In the genomic region with DNA sequence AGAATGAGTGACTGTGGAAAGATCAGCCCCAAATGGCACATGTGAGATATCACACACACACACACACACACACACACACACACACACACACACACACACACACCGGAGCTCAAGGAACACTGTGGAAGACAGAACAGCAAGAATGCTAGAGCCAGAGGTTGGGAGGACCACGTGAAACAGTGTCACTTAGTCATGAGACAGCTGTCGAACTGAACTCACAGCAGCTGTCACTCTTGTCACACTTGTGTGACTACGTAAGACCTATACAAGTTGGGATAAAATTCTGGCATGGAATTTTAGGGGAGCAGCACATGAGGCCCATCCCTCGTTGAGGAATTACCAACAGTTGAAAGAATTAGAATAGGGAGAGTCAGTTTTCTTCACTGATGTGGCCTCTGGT, we compare ENCODE assay signal across 37 mouse cellular contexts. TPM values are rescaled to one million over a fixed set of nuclear protein-coding genes. Genes with fewer than 3 reads are reported as not detected.
A peak's percentile ranks its signal among the peaks of the same experiment; 100 is the strongest.
DNase-seq lines count a peak whose midpoint lies in the region; ATAC-seq and TF ChIP-seq lines count a peak whose summit lies in the region.
"Had no signal": no experiment of that assay in that cellular context is flagged by ENCODE, and none has a peak within 500 bp of the region (broad histone marks: within the 10 kb centered on the region; RNA-seq: fewer than 3 reads in every experiment).

No protein-coding gene starts in this region.

- H3K9ac ChIP-seq in embryonic facial prominence, embryonic 14.5 days (ENCODE audit: low read depth, low read length) = no peak overlapping the region
- no peak overlapping the region for H3K9ac ChIP-seq in limb, embryonic 14.5 days (ENCODE audit: low read depth, low read length, severe bottlenecking)
- H3K9ac ChIP-seq: embryonic facial prominence, embryonic 15.5 days; forebrain, embryonic 12.5 days; forebrain, postnatal 0 days; kidney, embryonic 15.5 days; liver, embryonic 15.5 days; neural tube, embryonic 12.5 days had no signal

- H3K4me2 ChIP-seq in embryonic facial prominence, embryonic 14.5 days (ENCODE audit: low read depth, low read length) = no peak overlapping the region
- no peak overlapping the region for H3K4me2 ChIP-seq in limb, embryonic 14.5 days (replicated peaks; ENCODE audit: low read depth, low read length, severe bottlenecking)
- H3K4me2 ChIP-seq in myocyte (ENCODE audit: low read depth) = no peak overlapping the region
- H3K4me2 ChIP-seq: embryonic facial prominence, embryonic 15.5 days; forebrain, embryonic 12.5 days; kidney, embryonic 15.5 days; liver, embryonic 15.5 days; neural tube, embryonic 12.5 days had no signal

- 66% methylated on average over 5 of the region's 5 CpGs for WGBS in embryonic facial prominence, embryonic 14.5 days
- WGBS in embryonic facial prominence, embryonic 10.5 days = 63% methylated on average over 5 of the region's 5 CpGs
- WGBS in limb, embryonic 14.5 days = 65% methylated on average over 5 of the region's 5 CpGs

- peaks cover 19% of the 10 kb centered on the region; the same call in 1 of the 2 replicates for H3K4me1 ChIP-seq in embryonic facial prominence, embryonic 14.5 days (ENCODE audit: control insufficient read depth, insufficient read depth, low read length)
- H3K4me1 ChIP-seq in embryonic facial prominence, embryonic 10.5 days = 0 out of 2 replicates have a peak, but pooled peaks cover 6% of the 10 kb centered on the region
- peaks cover 13% of the 10 kb centered on the region for H3K4me1 ChIP-seq in limb, embryonic 14.5 days (ENCODE audit: control insufficient read depth, insufficient read depth, low read length)
- H3K4me1 ChIP-seq: forebrain, embryonic 12.5 days; kidney, embryonic 15.5 days; liver, embryonic 15.5 days; midbrain, embryonic 10.5 days; neural tube, embryonic 12.5 days had no signal

- ATAC-seq in embryonic facial prominence, embryonic 14.5 days (ENCODE audit: low read depth) = peak; percentile 50; the same call in 1 of the 2 replicates
- ATAC-seq in limb, embryonic 14.5 days (ENCODE audit: low FRiP score, low read depth) = peak; percentile 53; the same call in 1 of the 2 replicates
- ATAC-seq: forebrain, postnatal 0 days; hindbrain, embryonic 16.5 days had no signal

- H3K36me3 ChIP-seq in embryonic facial prominence, embryonic 14.5 days (ENCODE audit: control insufficient read depth, insufficient read depth, low read length) = no peaks in the 10 kb centered on the region
- H3K36me3 ChIP-seq in embryonic facial prominence, embryonic 10.5 days (replicated peaks) = no peaks in the 10 kb centered on the region
- no peaks in the 10 kb centered on the region for H3K36me3 ChIP-seq in limb, embryonic 14.5 days (ENCODE audit: control insufficient read depth, insufficient read depth, low read length)
- H3K36me3 ChIP-seq in myocyte (ENCODE audit: control insufficient read depth, insufficient read depth) = no peaks in the 10 kb centered on the region
- H3K36me3 ChIP-seq: embryonic facial prominence, embryonic 15.5 days; forebrain, embryonic 12.5 days; G1E; hindbrain, embryonic 10.5 days; kidney, embryonic 15.5 days; liver, embryonic 15.5 days; midbrain, embryonic 10.5 days; neural tube, embryonic 12.5 days had no signal

- H3K9me3 ChIP-seq in embryonic facial prominence, embryonic 14.5 days (ENCODE audit: control insufficient read depth, low read length) = no peaks in the 10 kb centered on the region
- no peaks in the 10 kb centered on the region for H3K9me3 ChIP-seq in embryonic facial prominence, embryonic 10.5 days
- no peaks in the 10 kb centered on the region for H3K9me3 ChIP-seq in limb, embryonic 14.5 days (ENCODE audit: control insufficient read depth, low read length)
- H3K9me3 ChIP-seq: embryonic facial prominence, embryonic 15.5 days; forebrain, embryonic 12.5 days; G1E; hindbrain, embryonic 10.5 days; kidney, embryonic 15.5 days; liver, embryonic 15.5 days; midbrain, embryonic 10.5 days; neural tube, embryonic 12.5 days had no signal

- H3K79me2 ChIP-seq in myocyte (ENCODE audit: control insufficient read depth, insufficient read depth) = no peaks in the 10 kb centered on the region

- TF ChIP-seq POLR2A in limb, embryonic 14.5 days (IDR thresholded peaks at IDR 0.05; ENCODE audit: borderline replicate concordance, extremely low read depth, insufficient read depth, insufficient read length) = no peak
- no peak for TF ChIP-seq POLR2A in myocyte (IDR thresholded peaks at IDR 0.05; ENCODE audit: insufficient read length, low read depth)

- no peak overlapping the region for H3ac ChIP-seq in myocyte (ENCODE audit: control insufficient read depth, insufficient read length)

- H3K27me3 ChIP-seq in embryonic facial prominence, embryonic 14.5 days (replicated peaks; ENCODE audit: control insufficient read depth, insufficient read depth, low read length) = no peaks in the 10 kb centered on the region
- no peaks in the 10 kb centered on the region for H3K27me3 ChIP-seq in embryonic facial prominence, embryonic 10.5 days (replicated peaks; ENCODE audit: low read depth, poor library complexity, severe bottlenecking)
- no peaks in the 10 kb centered on the region for H3K27me3 ChIP-seq in limb, embryonic 14.5 days (ENCODE audit: control insufficient read depth, insufficient read depth, low read length)
- no peaks in the 10 kb centered on the region for H3K27me3 ChIP-seq in myocyte (ENCODE audit: control insufficient read depth, insufficient read depth, insufficient read length)
- H3K27me3 ChIP-seq: embryonic facial prominence, embryonic 15.5 days; forebrain, embryonic 12.5 days; kidney, embryonic 15.5 days; liver, embryonic 15.5 days; neural tube, embryonic 12.5 days had no signal

- H3K4me3 ChIP-seq in embryonic facial prominence, embryonic 14.5 days (ENCODE audit: low read depth, low read length) = no peak overlapping the region
- H3K4me3 ChIP-seq in embryonic facial prominence, embryonic 10.5 days = no peak overlapping the region
- no peak overlapping the region for H3K4me3 ChIP-seq in limb, embryonic 14.5 days (replicated peaks; ENCODE audit: low read length)
- no peak overlapping the region for H3K4me3 ChIP-seq in myocyte
- H3K4me3 ChIP-seq: embryonic facial prominence, embryonic 15.5 days; forebrain, embryonic 12.5 days; hindbrain, embryonic 10.5 days; kidney, embryonic 15.5 days; liver, embryonic 15.5 days; midbrain, embryonic 10.5 days; neural tube, embryonic 12.5 days had no signal

- H3K27ac ChIP-seq in embryonic facial prominence, embryonic 14.5 days (replicated peaks; ENCODE audit: low read depth, low read length) = no peak overlapping the region
- no peak overlapping the region for H3K27ac ChIP-seq in embryonic facial prominence, embryonic 10.5 days (replicated peaks)
- H3K27ac ChIP-seq in limb, embryonic 14.5 days (replicated peaks; ENCODE audit: low read depth, low read length) = no peak overlapping the region
- H3K27ac ChIP-seq: embryonic facial prominence, embryonic 15.5 days; forebrain, embryonic 12.5 days; hindbrain, embryonic 10.5 days; kidney, embryonic 15.5 days; liver, embryonic 15.5 days; midbrain, embryonic 10.5 days; neural tube, embryonic 12.5 days had no signal

- DNase-seq in embryonic facial prominence, embryonic 14.5 days (ENCODE audit: low spot score) = peak; percentile 61
- DNase-seq in embryonic facial prominence, embryonic 10.5 days (ENCODE audit: low spot score) = no peak
- no peak for DNase-seq in limb, embryonic 14.5 days (ENCODE audit: low spot score)
- DNase-seq in lung, postnatal 10 days = peak; percentile 65
- DNase-seq in adrenal gland, postnatal 36 days = no peak
- no peak for DNase-seq in left cerebral cortex, adult 18-20 months (ENCODE audit: low spot score in 2 of 2)
- DNase-seq: adrenal gland, postnatal 10 days; cerebellum, adult 11 months; cerebellum, adult 9-10 months; embryo, embryonic 11 days; forebrain, postnatal 0 days; heart, postnatal 14 days; kidney, adult 18-20 months; kidney, postnatal 25 days had no signal

TF ChIP-seq in myocyte, 11 proteins besides CTCF, POLR2A, EP300 and RAD21:
- TF ChIP-seq REST (IDR thresholded peaks at IDR 0.05; ENCODE audit: insufficient read depth, insufficient read length) = no peak
- no peak for TF ChIP-seq MAX (IDR thresholded peaks at IDR 0.05; ENCODE audit: low read depth)
- no peak for TF ChIP-seq POLR2AphosphoS2 (IDR thresholded peaks at IDR 0.05; ENCODE audit: insufficient read length, low read depth)
- peak; percentile 84 for TF ChIP-seq TCF3 (IDR thresholded peaks at IDR 0.05; ENCODE audit: insufficient read length, low read depth)
- TF ChIP-seq E2F4 (IDR thresholded peaks at IDR 0.05; ENCODE audit: insufficient read depth) = no peak
- TF ChIP-seq CEBPB (IDR thresholded peaks at IDR 0.05; ENCODE audit: insufficient read depth, poor library complexity, severe bottlenecking) = no peak
- no peak for TF ChIP-seq USF1 (IDR thresholded peaks at IDR 0.05; ENCODE audit: low read depth)
- no peak for TF ChIP-seq SRF (IDR thresholded peaks at IDR 0.05; ENCODE audit: control insufficient read depth, insufficient read length, low read depth)
- TF ChIP-seq MYOD1 (IDR thresholded peaks at IDR 0.05; ENCODE audit: control insufficient read depth in 1 of 3, insufficient read length in 2 of 3, low read depth in 2 of 3) = peak; percentile 77 to 97 (median 94)
- TF ChIP-seq TCF12 (IDR thresholded peaks at IDR 0.05; ENCODE audit: insufficient read depth, poor library complexity, severe bottlenecking) = peak; percentile 87
- TF ChIP-seq MYOG (IDR thresholded peaks at IDR 0.05; ENCODE audit: control insufficient read depth in 1 of 3, insufficient read depth in 1 of 3, insufficient read length in 2 of 3, low read depth in 2 of 3) = peak; percentile 78 to 95 (median 94)

RNA-seq across cellular contexts. Expression of a gene that starts 39.7 kb away (rescaled TPM):
- not detected in 2 replicates for polyA plus RNA-seq in embryonic facial prominence, embryonic 14.5 days (2014; fragmentation: Nextera tagmentation; extraction: Ambion mirVana)
- not detected in 2 replicates for polyA plus RNA-seq in embryonic facial prominence, embryonic 10.5 days (2016; fragmentation: Nextera tagmentation; extraction: Ambion mirVana)
- polyA plus RNA-seq in limb, embryonic 14.5 days (2012; rRNA removed) = not detected in 2 replicates
- polyA plus RNA-seq in limb, embryonic 14.5 days (2014; fragmentation: Nextera tagmentation; extraction: Ambion mirVana) = not detected in 2 replicates
- polyA plus RNA-seq in myocyte (2012; fragmentation: generic; extraction: Trizol) = not detected
- not detected for total RNA-seq in adrenal gland, postnatal 36 days (2021)
- total RNA-seq in left cerebral cortex, adult 18-20 months (2021) = not detected
- total RNA-seq: adrenal gland, postnatal 10 days; forebrain, postnatal 0 days; G1E; gastrocnemius, adult 8-10 months; gastrocnemius, postnatal 4 days; heart, adult 8-10 months; heart, postnatal 14 days; layer of hippocampus, adult 18-20 months; layer of hippocampus, postnatal 10 days; left cerebral cortex, adult 8-10 months; left cerebral cortex, postnatal 36 days; liver, adult 2 months; megakaryocyte progenitor cell, adult 5-6 weeks had no signal
- polyA plus RNA-seq: embryonic facial prominence, embryonic 15.5 days; forebrain, embryonic 12.5 days; forebrain, postnatal 0 days; G1E; hindbrain, embryonic 10.5 days; hindbrain, embryonic 16.5 days; intestine, embryonic 14.5 days; kidney, embryonic 15.5 days; liver, adult 2 months; liver, embryonic 15.5 days; midbrain, embryonic 10.5 days; midbrain, embryonic 16.5 days; neural tube, embryonic 12.5 days; stomach, embryonic 14.5 days; urinary bladder, adult 2 months had no signal

Comparison
In these comparisons a context has a peak if more than half of its experiments do, and no peak if none do; other contexts are left out.
1. DNase-seq: peak in embryonic facial prominence, embryonic 14.5 days (single experiment) and lung, postnatal 10 days (single experiment); none in embryonic facial prominence, embryonic 10.5 days (single experiment), limb, embryonic 14.5 days (single experiment), adrenal gland, postnatal 36 days (0 of 2) and left cerebral cortex, adult 18-20 months (0 of 2).